ENCODE assay signal across 9 mouse cellular contexts in the genomic region with DNA sequence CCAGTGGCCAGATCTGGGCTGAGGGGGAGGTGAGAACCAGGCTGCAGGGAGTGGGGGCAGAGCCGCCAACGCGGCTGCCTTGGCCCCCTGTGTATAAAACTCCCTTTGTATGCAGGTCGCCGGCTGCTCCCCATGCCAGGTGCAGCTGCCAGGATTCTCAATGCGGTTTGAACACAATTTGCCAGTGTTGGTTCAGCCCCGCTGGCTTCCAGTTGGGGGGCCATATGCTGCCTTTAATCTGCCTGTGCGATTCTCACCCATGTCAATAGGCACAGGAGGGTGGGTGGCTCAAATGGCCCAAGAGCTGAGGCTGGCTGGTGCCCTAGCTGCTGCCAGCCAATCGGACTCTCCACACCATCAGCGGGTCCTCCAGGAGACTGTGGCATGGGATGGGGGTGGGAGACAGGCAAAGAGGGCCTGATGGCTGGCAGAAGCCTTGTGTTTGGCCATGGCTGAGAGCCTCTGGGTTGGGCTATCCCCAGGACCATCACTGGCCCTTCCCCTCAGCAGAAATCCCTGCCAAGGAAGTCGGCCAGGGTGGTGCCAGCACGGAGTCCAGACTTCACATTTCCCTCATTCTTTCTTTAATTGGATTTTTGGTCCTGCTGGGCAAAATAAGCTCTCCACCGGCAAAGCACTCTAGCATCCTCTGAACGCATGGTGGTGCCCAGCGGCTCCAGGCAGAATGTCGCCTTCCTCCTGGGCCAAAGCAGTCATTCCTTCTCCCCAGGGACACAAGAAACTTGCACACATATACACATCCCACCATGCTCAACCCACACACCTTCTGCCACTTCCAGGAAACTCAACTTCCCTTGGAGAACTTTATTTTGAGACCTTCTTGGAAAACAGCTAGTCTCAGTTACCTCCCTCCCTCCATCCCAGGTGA.
DNase-seq lines count a peak whose midpoint lies in the region; ATAC-seq lines count a peak whose summit lies in the region.
"Had no signal": no experiment of that assay in that cellular context is flagged by ENCODE, and none has a peak within 500 bp of the region (broad histone marks: within the 10 kb centered on the region; RNA-seq: fewer than 3 reads in every experiment).

No protein-coding gene starts in this region.

- no peak for ATAC-seq in erythroid progenitor cell, adult 5-6 weeks (replicated peaks; ENCODE audit: low FRiP score, poor library complexity, severe bottlenecking)

- peak; percentile 18 to 30 for DNase-seq in thymus, postnatal 10 days (ENCODE audit: low spot score in 2 of 2)
- DNase-seq in thymus, postnatal 25 days, result no peak
- DNase-seq in cerebellum, postnatal 25 days, result peak; percentile 87 to 88
- peak; percentile 30 to 55 for DNase-seq in layer of hippocampus, postnatal 36 days
- DNase-seq in right cerebral cortex, postnatal 4 days, result peak; percentile 32
- DNase-seq in spleen, postnatal 4 days (ENCODE audit: low spot score in 2 of 2), result no peak
- DNase-seq: kidney, postnatal 25 days; thymus, adult 2 months had no signal

Comparison
In these comparisons a context has a peak if more than half of its experiments do, and no peak if none do; other contexts are left out.
1. DNase-seq: peak in thymus, postnatal 10 days (2 of 2), cerebellum, postnatal 25 days (2 of 2), layer of hippocampus, postnatal 36 days (2 of 2) and right cerebral cortex, postnatal 4 days (single experiment); none in thymus, postnatal 25 days (single experiment) and spleen, postnatal 4 days (0 of 2).